Mouse (Mus musculus) neural tube, postnatal 0 days (tissue): ENCODE data around the gene Fgf16. TPM values are rescaled to one million over a fixed set of nuclear protein-coding genes. Genes with fewer than 3 reads are reported as not detected.

Experiments used
- polyA plus RNA-seq: library from polyadenylated mRNA; unstranded; fragments of >200 nt; fragmentation: Nextera tagmentation; extraction: Ambion mirVana; gene quantifications from 2 replicates; pipeline ENCODE4 v1.2.1, GENCODE M21; 2015

The Fgf16 gene
- 0.30 and 0.50 TPM in 2 replicates for polyA plus RNA-seq

GRCm38 (mm10) chrX:105764162-105765004 lies at the start of gene Fgf16:
Fgf16 (plus strand) TSS chrX:105764279.

Other genes starting within 250 kb of the Fgf16 start
- gene Atrx, start 165.1 kb downstream of the Fgf16 start, polyA plus RNA-seq: 175 and 185 TPM in 2 replicates
- gene Magt1, start 247.6 kb downstream of the Fgf16 start, polyA plus RNA-seq: 17.2 and 18.3 TPM in 2 replicates